Mouse (Mus musculus) cerebellum, adult 2 months (tissue): Measurements from ENCODE around the gene Spata13.

Experiments
- CTCF ChIP-seq: fragments of 200-500 bp; IDR thresholded peaks from 2 replicates; pipeline ENCODE4 v1.5.1; 2011; ENCODE audit warnings: low read depth, mild to moderate bottlenecking, control low read depth, low read length, moderate library complexity, borderline replicate concordance; ENCODE audit not compliant: insufficient read depth
- POLR2A ChIP-seq: fragments of 200-500 bp; IDR thresholded peaks from 2 replicates; pipeline ENCODE4 v1.6.1; 2011; ENCODE audit warnings: low read length, control low read depth, borderline replicate concordance; ENCODE audit not compliant: insufficient read depth

GRCm38 (mm10) chr14:60806891-60807344 lies 173.1 kb downstream of the Spata13 start:
- TF ChIP-seq CTCF (no peak), POLR2A (no peak)
